Mouse (Mus musculus) hematopoietic stem cell, adult 5-6 weeks (primary cell): ENCODE measurements around the gene Palld. TPM values are rescaled to one million over a fixed set of nuclear protein-coding genes. Genes with fewer than 3 reads are reported as not detected.

Source experiments
- ATAC-seq, 2 experiments: fragments of 125-278 bp in 1 of 2; replicated peaks in 1 of 2; 2 replicates each; pipeline ENCODE4 v1.8.0; 2016 to 2017; ENCODE audit warnings: inconsistent platforms in 2 of 2, mild to moderate bottlenecking in 2 of 2, moderate number of reproducible peaks in 2 of 2, low read depth in 1 of 2, moderate TSS enrichment in 1 of 2; ENCODE audit not compliant: low FRiP score in 2 of 2, poor library complexity in 2 of 2, severe bottlenecking in 2 of 2, insufficient read depth in 1 of 2, low TSS enrichment in 1 of 2
- total RNA-seq: library from RNA; stranded (forward); fragments of 172-1452, 232-1000 nt; gene quantifications from 2 replicates; pipeline ENCODE4 v1.2.3, GENCODE M21; 2017

The Palld gene
- total RNA-seq, 1 experiment from 2014 or later, result 2.2 TPM

DNA sequence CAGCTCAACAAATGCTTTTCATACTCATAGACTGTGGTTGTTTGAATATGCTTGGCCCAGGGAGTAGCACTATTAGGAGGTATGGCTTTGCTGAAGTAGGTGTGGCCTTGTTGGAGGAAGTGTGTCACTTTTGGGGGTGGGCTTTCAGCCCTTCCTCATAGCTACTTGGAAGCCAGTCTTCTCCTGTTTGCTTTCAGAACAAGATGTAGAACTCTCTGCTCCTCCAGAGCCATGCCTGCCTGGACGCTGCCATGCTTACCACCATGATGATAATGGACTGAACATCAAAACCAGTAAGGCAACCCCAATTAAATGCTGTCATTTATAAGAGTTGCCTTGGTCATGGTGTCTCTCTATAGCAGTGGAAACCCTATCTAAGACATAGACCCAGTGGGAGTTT lies 217.2 kb downstream of the Palld start:
- ATAC-seq, result no peak

DNA sequence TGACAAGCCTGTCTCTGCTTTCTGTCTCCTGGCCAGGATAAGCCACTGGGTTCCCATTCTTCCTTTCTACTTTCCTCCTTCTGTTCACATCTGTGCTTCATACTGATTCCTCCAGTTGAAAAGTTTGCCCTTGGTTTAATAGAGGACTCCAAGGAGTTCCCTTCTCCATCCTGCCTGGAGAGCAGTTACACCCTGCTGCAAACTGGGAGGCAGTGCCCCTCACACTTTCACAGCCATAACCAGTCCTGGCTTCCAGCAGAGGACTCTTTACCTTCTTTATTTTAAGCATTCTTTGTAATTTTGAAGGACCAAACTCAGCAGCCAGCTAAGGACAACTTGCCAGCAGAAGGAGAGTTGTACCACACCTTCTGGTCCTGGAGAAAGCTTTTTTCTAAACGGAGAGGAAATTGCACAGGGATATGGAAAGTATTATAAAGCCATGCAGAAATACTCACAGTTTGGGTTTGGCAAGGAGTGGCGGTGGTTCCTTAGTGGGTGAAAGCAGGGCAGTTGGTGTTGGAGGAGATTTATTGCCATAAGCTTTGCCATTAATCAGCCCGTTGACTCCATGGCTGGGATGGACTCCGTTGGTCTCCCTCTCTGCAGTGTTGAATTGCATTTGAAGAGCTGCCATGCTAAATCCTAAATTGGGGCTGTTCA lies 218.1 kb downstream of the Palld start:
- no peak for ATAC-seq

DNA sequence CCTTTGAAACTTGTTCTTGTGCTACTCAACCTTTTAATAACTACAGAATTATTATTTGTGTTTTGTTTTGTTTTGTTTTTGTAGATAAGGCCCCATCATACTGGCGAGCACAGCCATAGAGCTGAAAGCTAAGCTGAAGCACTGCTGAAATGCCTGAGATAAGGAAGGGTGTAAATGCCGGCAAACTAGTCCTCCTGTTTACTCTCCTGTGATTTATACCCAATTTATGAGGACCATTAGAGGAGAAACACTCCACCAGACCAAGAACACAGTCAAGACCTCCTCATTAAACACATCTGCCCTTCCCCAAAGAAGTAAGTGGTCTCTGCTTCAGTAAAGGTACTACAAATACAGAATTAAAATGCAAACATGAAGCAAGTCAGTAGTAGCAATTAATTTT lies 219.6 kb downstream of the Palld start:
- ATAC-seq, result no peak

DNA sequence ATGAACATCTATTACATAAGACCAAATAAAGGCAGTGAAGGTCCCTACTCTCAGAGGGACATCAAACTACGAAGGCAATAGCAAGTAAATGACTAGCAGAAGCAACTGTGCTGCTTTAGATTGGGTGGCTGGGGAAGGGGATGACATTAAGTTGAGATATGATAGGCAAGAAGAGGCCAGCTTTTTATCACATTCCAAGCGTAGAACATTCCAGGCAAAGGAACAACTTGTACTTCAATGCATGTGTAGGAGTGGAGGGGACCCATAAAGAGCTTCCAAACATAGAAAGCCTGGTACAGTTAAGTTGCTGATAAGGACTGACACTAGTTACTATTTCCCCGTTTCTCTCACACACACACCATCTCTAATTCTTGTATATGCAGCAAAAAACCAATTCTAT lies 221.3 kb downstream of the Palld start:
- ATAC-seq, result no peak

DNA sequence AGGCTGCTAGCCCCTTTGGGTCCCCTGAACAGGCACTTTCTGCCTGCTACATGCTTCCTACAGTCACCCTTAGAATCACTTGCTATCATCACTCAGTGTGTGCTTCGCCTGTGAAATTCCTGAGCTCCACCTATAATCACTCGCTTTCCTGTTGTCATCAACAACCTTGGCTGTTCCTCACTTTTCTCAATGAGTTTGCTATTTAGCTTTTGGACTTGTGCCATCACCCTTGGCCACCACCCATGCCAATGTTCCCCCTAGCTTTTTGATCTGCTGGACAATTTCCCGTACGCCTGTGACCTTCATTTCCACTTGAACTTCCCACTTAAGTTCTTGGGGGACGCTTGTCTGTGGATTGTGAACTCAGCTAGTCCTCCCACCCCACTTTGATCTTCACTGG lies 225.3 kb downstream of the Palld start:
- no peak for ATAC-seq

DNA sequence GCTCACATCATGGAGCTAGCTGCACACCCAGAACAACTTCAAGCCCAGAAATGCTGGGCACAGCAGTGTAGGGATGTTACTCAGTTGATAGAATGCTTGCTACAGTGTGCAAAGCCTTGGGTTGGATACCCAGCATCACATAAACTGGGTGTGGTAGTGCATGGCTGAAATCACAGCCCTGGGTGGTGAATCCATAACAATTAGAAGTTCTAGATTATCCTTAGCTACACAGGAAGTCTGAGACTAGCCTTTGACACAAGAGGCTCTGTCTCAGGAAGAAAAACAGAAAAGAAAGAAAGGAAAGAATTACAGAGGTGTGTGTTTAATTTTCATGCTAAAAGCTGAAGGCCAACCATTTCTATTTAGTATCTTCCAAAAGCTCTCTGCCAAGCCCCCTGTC lies 231.3 kb downstream of the Palld start:
- no peak for ATAC-seq

DNA sequence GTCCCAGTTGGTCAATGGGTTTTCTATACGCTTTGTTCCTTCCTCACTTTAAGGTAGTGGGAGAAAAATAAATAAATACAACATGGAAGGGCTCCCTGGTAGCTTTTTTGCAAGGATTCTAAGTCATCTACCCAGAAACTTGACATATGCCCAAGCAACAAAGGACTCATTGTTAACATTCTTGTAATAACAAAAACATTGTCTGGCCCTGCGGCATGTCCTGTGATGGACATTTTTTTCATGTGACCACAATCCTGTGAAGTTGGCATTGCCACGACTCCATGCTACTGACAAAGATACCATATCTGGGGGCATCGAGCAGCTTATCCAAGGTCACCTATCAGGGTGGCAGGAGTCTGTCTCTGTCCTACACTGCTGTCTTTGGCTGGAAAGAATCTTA lies 232.1 kb downstream of the Palld start:
- ATAC-seq, result no peak

DNA sequence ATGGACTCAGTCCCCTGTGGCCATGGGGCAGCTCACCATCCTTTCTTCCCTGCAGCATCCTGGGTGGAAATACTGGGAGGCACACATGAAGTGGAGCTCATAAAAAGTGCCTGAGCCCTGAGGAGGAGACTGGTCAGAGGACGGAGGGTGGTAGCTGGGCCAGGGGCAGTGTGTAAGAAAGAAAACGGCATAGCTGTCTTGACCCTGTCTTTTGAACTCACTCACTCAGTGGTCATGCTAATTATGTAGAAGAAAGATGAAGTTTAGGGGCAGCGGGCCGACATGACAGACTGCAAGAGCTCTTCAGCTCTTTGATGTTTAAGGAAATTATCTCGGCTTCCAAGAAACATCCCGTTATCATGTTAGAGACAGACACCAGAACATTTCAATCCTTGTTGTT lies 235.6 kb downstream of the Palld start:
- ATAC-seq, result no peak

DNA sequence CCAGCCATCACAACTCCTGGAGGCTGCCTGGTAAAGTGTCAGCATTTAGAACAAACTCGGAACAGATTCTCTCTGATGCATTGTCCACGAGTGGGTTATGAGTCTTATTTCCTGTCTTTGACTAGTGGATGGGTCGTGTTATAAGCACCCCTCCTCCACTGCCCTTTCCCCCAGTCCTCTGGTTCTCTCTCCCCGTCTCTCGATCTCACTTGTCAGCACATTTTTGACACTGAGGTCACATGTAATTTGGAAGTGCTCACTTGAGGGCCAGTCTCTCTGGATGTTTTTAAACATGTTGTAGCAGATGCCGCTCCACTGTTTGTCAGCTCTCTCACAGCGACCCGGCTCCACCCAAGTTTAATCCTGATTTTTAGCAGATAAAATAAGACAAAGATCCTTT lies 237.5 kb downstream of the Palld start:
- no peak for ATAC-seq

DNA sequence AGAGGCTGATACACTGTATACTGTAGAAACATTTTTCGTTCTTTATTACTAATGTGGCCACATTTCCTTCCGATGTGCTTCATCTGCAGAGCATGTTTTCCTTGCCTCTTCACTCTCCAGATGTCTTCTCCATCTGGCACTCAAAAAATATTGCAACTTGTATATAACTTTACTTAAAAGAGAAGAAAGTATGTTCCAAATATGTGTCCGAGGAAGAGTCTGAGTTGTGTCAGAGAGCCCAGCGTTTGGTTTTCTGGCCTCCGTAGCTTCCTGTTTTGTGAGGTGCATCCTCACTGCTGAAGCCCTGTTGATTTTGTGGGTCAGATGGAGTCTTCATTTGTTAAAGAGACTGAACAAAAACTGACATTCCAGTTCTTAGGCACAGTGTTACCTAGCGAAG lies 238.3 kb downstream of the Palld start:
- ATAC-seq, result no peak

DNA sequence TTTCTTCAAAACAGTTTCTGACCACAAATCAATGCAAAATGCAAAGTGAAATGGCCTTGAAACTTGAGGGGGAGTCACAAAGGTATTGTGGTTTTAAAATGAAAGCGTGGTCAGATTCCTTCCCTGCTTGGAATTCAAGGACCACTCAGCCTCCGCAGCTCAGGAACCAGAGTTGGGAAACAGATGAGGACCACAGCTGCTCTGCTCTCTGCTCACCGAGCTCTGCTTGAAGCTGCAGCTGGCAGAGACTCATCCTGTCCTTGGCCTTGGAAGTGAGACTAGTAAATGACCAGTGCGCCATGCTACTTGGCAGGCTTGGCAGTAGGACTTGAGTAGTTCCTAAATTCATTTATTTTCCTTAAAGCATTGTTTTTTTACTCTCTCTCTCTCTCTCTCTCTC lies 239.7 kb downstream of the Palld start:
- ATAC-seq, result no peak

DNA sequence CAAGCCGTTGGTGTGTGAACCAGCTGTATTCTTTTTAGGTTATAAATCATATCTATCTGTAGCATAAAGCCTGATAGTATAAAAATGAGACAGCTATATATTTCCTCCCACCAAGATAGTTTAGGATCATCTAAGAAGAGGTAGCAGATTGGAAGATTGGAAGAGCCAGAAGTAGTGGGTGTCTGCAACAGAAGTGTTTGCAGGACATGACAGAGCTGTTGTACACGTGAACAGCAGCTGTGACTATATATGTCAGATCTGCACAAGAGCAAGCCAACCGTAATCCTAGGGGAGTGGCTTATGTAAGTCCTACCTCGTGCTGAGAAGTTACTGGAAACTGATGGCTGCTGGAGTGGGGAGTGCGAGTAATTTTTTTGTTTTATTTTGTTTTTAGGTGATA lies 240.9 kb downstream of the Palld start:
- no peak for ATAC-seq

DNA sequence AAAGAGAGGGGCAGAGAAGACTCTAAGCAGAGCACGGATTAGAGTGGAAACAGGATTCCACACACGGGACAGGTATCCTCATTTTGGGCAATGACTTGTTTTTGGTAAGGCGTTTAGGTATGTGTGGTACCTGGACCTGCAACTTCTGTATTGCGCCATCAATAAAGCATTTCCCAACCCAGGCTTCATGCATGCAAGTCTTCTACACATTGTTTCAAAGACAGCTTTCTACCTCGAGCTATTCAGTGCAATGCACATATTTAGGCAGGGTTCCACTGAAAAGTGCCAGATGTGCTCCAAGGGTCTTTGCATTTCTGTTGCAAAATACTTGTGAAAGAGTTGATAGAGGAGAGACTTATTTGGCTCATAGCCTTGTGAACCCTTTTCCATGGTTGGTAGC lies 241.5 kb downstream of the Palld start:
- ATAC-seq, result no peak

DNA sequence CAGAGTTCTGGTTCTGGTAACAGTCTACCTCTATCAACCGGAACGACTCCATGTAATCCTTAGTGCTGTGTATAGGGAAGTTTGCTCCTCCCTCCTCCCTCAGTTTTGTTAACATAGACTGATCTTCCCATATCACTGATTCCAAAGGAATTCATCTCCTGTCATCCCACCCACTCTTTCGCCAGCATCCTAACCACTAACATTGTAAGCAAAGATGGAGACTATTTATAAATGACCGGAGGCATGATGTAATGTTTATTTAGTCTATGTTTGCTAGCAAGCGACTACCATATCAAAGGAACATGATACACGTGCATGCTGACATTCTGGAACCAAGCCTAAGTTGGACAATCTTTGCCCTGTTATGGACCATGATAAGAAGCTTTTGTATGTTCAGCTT lies 250.5 kb downstream of the Palld start:
- ATAC-seq, result no peak

DNA sequence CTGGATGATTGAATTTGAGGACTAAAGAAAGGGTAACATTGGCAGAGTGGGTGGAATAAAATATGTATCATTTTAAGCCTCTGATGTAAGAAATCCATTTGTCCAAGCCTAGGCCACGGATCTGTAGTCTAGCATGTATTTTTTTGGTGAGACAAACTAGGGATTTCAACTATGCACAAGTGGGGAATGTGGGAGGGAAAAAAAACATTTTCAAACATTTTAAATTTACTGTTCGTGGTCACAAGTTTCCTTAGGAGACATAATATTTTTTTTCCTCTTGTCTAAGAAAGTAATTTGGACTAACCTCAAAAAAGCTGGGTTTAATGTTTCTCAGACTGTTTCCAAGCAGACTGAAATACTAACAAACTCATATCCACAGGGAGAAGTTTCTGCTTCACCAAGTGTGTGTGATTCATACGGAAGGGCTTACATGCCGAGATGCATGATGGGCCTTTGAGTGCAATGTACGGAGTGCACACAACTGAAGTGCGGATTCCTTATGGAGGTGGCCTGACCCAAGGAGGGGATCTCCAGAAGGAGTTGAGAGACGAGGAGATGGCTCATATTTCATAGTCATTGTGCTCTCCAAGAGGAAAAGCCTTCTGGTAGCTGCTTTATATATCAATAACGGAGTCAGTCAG lies 256.2 kb downstream of the Palld start:
- ATAC-seq, result no peak

DNA sequence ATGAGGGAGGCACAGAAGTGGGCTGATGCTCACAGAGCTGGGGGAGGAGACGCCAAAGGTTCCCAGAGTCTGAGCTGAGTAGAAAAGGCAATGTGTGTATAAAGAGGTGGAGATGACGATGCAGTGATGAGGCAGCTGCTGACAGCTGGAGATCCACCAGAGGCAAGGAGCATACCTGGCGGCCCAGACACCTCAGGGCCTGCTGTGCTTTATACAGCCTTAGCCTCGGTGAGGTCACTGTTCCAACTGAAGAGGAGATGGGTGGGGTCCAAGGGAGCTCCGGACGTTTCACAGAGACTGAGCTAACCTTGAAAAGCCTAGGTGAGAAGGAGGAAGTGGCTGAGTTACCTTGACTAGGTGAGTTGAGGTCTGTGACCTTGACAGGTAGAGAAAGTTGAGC lies 256.8 kb downstream of the Palld start:
- no peak for ATAC-seq

DNA sequence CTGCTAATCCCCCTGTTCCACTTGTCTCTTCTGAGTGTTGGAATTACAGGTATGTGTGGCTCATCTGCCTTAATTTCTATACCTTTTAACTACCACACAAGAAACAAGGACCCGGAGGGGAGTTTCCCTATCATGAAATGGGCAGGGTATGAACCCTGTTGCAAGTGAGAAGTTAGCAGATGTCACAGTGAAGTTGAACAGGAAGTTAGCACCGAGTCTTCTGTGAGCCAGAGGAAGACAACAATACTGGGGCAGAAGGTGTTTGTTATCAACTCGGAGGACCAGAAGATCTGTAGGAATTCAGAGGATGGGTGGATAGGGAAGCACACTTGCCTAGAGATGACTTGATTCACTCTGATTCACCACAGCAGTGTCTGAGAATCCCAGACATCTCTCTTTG lies 259.3 kb downstream of the Palld start:
- no peak for ATAC-seq

DNA sequence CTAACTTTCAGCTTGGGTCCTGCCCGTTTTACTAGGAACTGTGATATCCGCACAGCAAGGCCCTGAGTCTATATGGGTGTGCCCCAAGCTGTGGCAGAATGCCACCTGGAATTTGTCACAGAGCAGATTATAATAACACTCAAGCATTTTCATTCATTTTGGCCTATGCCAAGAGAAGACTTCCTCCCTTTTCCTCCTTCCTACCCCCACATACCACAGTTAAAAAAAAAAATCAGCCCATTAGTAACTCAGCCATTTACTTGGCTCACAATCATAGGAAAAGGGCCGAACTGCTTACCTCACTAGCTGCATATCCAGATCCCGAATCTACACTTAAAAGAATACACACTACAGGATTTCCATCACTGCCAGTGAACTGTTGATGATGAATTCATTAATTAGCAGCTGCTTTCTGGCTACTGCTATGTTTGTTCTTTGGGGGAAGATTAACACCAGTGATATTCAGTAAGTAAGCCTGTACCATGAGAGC lies 260.1 kb downstream of the Palld start:
- no peak for ATAC-seq

DNA sequence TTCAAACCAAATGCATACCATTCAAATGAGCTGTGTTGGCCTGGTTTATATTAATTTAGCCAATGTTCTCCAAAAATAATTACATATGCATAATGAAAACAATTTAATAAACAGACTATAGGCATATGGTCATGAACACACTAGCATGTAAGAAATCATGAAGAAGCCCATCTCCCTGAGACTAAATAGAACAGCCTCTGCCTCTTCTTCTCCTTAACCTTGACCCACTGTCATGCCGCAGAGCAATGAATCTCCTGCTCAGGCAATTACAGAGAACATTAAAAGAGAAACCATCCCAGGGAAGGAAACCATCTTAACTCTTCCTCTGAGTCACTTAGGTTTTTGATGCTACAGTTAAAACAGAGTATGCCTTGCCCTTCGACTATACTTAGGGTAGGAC lies 262.9 kb downstream of the Palld start:
- no peak for ATAC-seq
